Comparison of ENCODE assay signal across 8 mouse cellular contexts in genomic region chr2:152828532-152828931, GRCm38 (mm10). TPM values are rescaled to one million over a fixed set of nuclear protein-coding genes. Genes with fewer than 3 reads are reported as not detected.
DNase-seq lines count a peak whose midpoint lies in the region; ATAC-seq and TF ChIP-seq lines count a peak whose summit lies in the region.

No protein-coding gene starts in this region.

- 35% methylated on average over 1 of the region's 1 CpGs for WGBS in hindbrain, postnatal 0 days
- 21% methylated on average over 1 of the region's 1 CpGs for WGBS in liver, embryonic 15.5 days (ENCODE audit: insufficient replicate concordance)

- peak; percentile 7 for DNase-seq in layer of hippocampus, adult 11-12 months (ENCODE audit: low spot score)
- DNase-seq in layer of hippocampus, postnatal 25 days (ENCODE audit: extremely low spot score in 1 of 2, low spot score in 1 of 2): no peak
- no peak for DNase-seq in hindbrain, postnatal 0 days (ENCODE audit: low spot score)
- DNase-seq in frontal cortex, postnatal 25 days (ENCODE audit: low spot score in 2 of 2): no peak
- DNase-seq in right cerebral cortex, postnatal 25 days: no peak
- no peak for DNase-seq in layer of hippocampus, adult 8-10 months (ENCODE audit: low spot score in 2 of 2)

- H3K4me3 ChIP-seq in cortical plate, adult 2 months (ENCODE audit: insufficient read depth, low read length): peak overlapping the region; percentile 85
- H3K4me3 ChIP-seq in hindbrain, postnatal 0 days (ENCODE audit: low read length): peak overlapping the region; percentile 66
- H3K4me3 ChIP-seq in liver, embryonic 15.5 days (replicated peaks): peak overlapping the region; percentile 72

- H3K27me3 ChIP-seq in hindbrain, postnatal 0 days (ENCODE audit: insufficient read depth, low read length): no peaks in the 10 kb centered on the region
- no peaks in the 10 kb centered on the region for H3K27me3 ChIP-seq in liver, embryonic 15.5 days

- H3K36me3 ChIP-seq in hindbrain, postnatal 0 days (ENCODE audit: insufficient read depth, low read length): no peaks in the 10 kb centered on the region
- peaks cover 63% of the 10 kb centered on the region for H3K36me3 ChIP-seq in liver, embryonic 15.5 days (replicated peaks)

- peak overlapping the region; percentile 82 for H3K27ac ChIP-seq in cortical plate, adult 2 months (ENCODE audit: insufficient read depth, low read length)
- peak overlapping the region; percentile 0; the same call in 1 of the 2 replicates for H3K27ac ChIP-seq in hindbrain, postnatal 0 days
- peak overlapping the region; percentile 91 for H3K27ac ChIP-seq in liver, embryonic 15.5 days (replicated peaks)

- TF ChIP-seq CTCF in cortical plate, adult 2 months (IDR thresholded peaks at IDR 0.05; ENCODE audit: extremely low read depth, insufficient read depth, low read length): no peak
- no peak for TF ChIP-seq CTCF in hindbrain, postnatal 0 days (IDR thresholded peaks at IDR 0.05; ENCODE audit: low read depth)

- peak overlapping the region; percentile 84 for H3K4me2 ChIP-seq in hindbrain, postnatal 0 days (ENCODE audit: low read depth, low read length)
- peak overlapping the region; percentile 81 for H3K4me2 ChIP-seq in liver, embryonic 15.5 days

- H3K4me1 ChIP-seq in cortical plate, adult 2 months (ENCODE audit: control insufficient read depth, insufficient read depth, low read length): peaks cover 13% of the 10 kb centered on the region
- peaks cover 38% of the 10 kb centered on the region for H3K4me1 ChIP-seq in hindbrain, postnatal 0 days (ENCODE audit: insufficient read depth, low read length)
- peaks cover 73% of the 10 kb centered on the region for H3K4me1 ChIP-seq in liver, embryonic 15.5 days (replicated peaks)

- H3K9me3 ChIP-seq in hindbrain, postnatal 0 days (ENCODE audit: low read length): no peaks in the 10 kb centered on the region
- no peaks in the 10 kb centered on the region for H3K9me3 ChIP-seq in liver, embryonic 15.5 days (replicated peaks)

- peak overlapping the region; percentile 83 for H3K9ac ChIP-seq in hindbrain, postnatal 0 days (replicated peaks; ENCODE audit: low read length)
- H3K9ac ChIP-seq in liver, embryonic 15.5 days: peak overlapping the region; percentile 85

- ATAC-seq in hindbrain, postnatal 0 days: no peak
- no peak for ATAC-seq in liver, embryonic 15.5 days (ENCODE audit: insufficient read depth)

- TF ChIP-seq POLR2A in cortical plate, adult 2 months (IDR thresholded peaks at IDR 0.05; ENCODE audit: extremely low read depth, insufficient read depth, low read length): no peak

RNA-seq across cellular contexts. Expression of gene Bcl2l1, which starts 3.0 kb away (rescaled TPM):
- 100 to 1,000 TPM; 121 to 144 TPM for total RNA-seq in layer of hippocampus, postnatal 25 days (2021)
- polyA plus RNA-seq in cortical plate, adult 2 months (2012; rRNA removed): 99.2 and 105 TPM in 2 replicates
- total RNA-seq in hindbrain, postnatal 0 days (2014; rRNA removed): 130 and 135 TPM in 2 replicates
- 110 and 123 TPM in 2 replicates for polyA plus RNA-seq in hindbrain, postnatal 0 days (2015; fragmentation: Nextera tagmentation; extraction: Ambion mirVana)
- 209 and 237 TPM in 2 replicates for polyA plus RNA-seq in liver, embryonic 15.5 days (2015; fragmentation: Nextera tagmentation; extraction: Ambion mirVana)
- 100 to 1,000 TPM; 124 to 140 (median 132) TPM for total RNA-seq in layer of hippocampus, adult 8-10 months (2022)

RNA-seq across cellular contexts. Expression of gene Tpx2, which starts 19.2 kb away (rescaled TPM):
- 1 to 10 TPM; 1.5 to 2.6 TPM for total RNA-seq in layer of hippocampus, postnatal 25 days (2021)
- 1.5 and 1.8 TPM in 2 replicates for polyA plus RNA-seq in cortical plate, adult 2 months (2012; rRNA removed)
- 8.1 and 15.6 TPM in 2 replicates for total RNA-seq in hindbrain, postnatal 0 days (2014; rRNA removed)
- polyA plus RNA-seq in hindbrain, postnatal 0 days (2015; fragmentation: Nextera tagmentation; extraction: Ambion mirVana): 14.3 and 21.0 TPM in 2 replicates
- polyA plus RNA-seq in liver, embryonic 15.5 days (2015; fragmentation: Nextera tagmentation; extraction: Ambion mirVana): 52.8 and 59.4 TPM in 2 replicates
- 1 to 10 TPM; 1.2 to 2.3 (median 1.7) TPM for total RNA-seq in layer of hippocampus, adult 8-10 months (2022)

Comparison
In these comparisons a context has a peak if more than half of its experiments do, and no peak if none do; other contexts are left out.
1. H3K27ac ChIP-seq: peak in every context shown above with its lines; median percentile 91 in liver, embryonic 15.5 days; 82 in cortical plate, adult 2 months; 0 in hindbrain, postnatal 0 days.